Mouse (Mus musculus): Measurements from ENCODE around the gene Ube2l6. TPM values are rescaled to one million over a fixed set of nuclear protein-coding genes. Genes with fewer than 3 reads are reported as not detected.
A peak's percentile ranks its signal among the peaks of the same experiment; 100 is the strongest.

Gene Ube2l6
- total RNA-seq, 2 experiments from 2014 or later = 30.0 to 33.2 TPM

- no peak for DNase-seq
These were observed 39.9 kb downstream of the Ube2l6 start, which contains the start of gene Slc43a1 for GRCm38 (mm10) chr2:84838593-84838949. Gene Slc43a1, plus strand, starts transcription at chr2:84838850.

GRCm38 (mm10) chr2:84838993-84839980, 40.7 kb downstream of the Ube2l6 start:
- peak; percentile 60 to 65 for DNase-seq

GRCm38 (mm10) chr2:84840016-84840747, 41.6 kb downstream of the Ube2l6 start:
- peak; percentile 76 to 77 for DNase-seq

- no peak for DNase-seq
These were observed 42.3 kb downstream of the Ube2l6 start for GRCm38 (mm10) chr2:84840748-84841563.

GRCm38 (mm10) chr2:84841905-84842304, 43.3 kb downstream of the Ube2l6 start:
- no peak for DNase-seq

GRCm38 (mm10) chr2:84843654-84844053, 45.0 kb downstream of the Ube2l6 start:
- no peak for DNase-seq

- DNase-seq = no peak
These were observed 46.6 kb downstream of the Ube2l6 start for GRCm38 (mm10) chr2:84845226-84845625.

GRCm38 (mm10) chr2:84850407-84851129, 51.9 kb downstream of the Ube2l6 start:
- DNase-seq = no peak

GRCm38 (mm10) chr2:84851130-84852040, 52.8 kb downstream of the Ube2l6 start:
- peak; percentile 78 to 90 for DNase-seq

- peak; percentile 57 to 73 for DNase-seq
These were observed 57.1 kb downstream of the Ube2l6 start for GRCm38 (mm10) chr2:84855732-84856131.

- no peak for DNase-seq
These were observed 59.9 kb downstream of the Ube2l6 start for GRCm38 (mm10) chr2:84858551-84858950.

Other genes with a start within 250 kb of the Ube2l6 start
- 10 to 100 TPM; 53.6 to 63.9 TPM for gene Ctnnd1, start 148.1 kb upstream of the Ube2l6 start, total RNA-seq (2021)
- not detected for gene Btbd18, start 139.7 kb upstream of the Ube2l6 start, total RNA-seq (2021)
- 10 to 100 TPM; 22.7 to 29.2 TPM for gene Selenoh, start 128.1 kb upstream of the Ube2l6 start, total RNA-seq (2021)
- gene Gm28635, start 120.8 kb upstream of the Ube2l6 start, total RNA-seq (2021) = 10 to 100 TPM in 1 of 2 experiments, 1 to 10 TPM in 1; 5.4 to 10.0 TPM
- 10 to 100 TPM; 14.7 to 15.2 TPM for gene Med19, start 120.4 kb upstream of the Ube2l6 start, total RNA-seq (2021)
- gene Tmx2, start 119.7 kb upstream of the Ube2l6 start, total RNA-seq (2021) = 100 to 1,000 TPM; 114 to 150 TPM
- 10 to 100 TPM; 63.2 to 64.3 TPM for gene Zdhhc5, start 83.6 kb upstream of the Ube2l6 start, total RNA-seq (2021)
- gene Clp1, start 71.5 kb upstream of the Ube2l6 start, total RNA-seq (2021) = 1 to 10 TPM; 4.3 to 4.4 TPM
- under 1 TPM; 0.20 to 0.23 TPM for gene Ypel4, start 64.8 kb upstream of the Ube2l6 start, total RNA-seq (2021)
- gene Gm19426, start 55.2 kb upstream of the Ube2l6 start, total RNA-seq (2021) = 1 to 10 TPM in 1 of 2 experiments, under 1 TPM in 1; 0.98 to 1.7 TPM
- 10 to 100 TPM; 64.0 to 71.6 TPM for gene Serping1, start 23.4 kb upstream of the Ube2l6 start, total RNA-seq (2021)
- gene Smtnl1, start 23.8 kb downstream of the Ube2l6 start, total RNA-seq (2021) = not detected
- gene Timm10, start 28.2 kb downstream of the Ube2l6 start, total RNA-seq (2021) = 100 to 1,000 TPM; 109 to 146 TPM
- gene Slc43a1, start 40.0 kb downstream of the Ube2l6 start, total RNA-seq (2021) = 1 to 10 TPM; 2.6 to 3.3 TPM
- gene Rtn4rl2, start 87.9 kb downstream of the Ube2l6 start, total RNA-seq (2021) = 1 to 10 TPM; 3.0 to 3.5 TPM
- gene Slc43a3, start 137.8 kb downstream of the Ube2l6 start, total RNA-seq (2021) = 10 to 100 TPM; 65.4 to 72.8 TPM
- not detected for gene Prg2, start 181.6 kb downstream of the Ube2l6 start, total RNA-seq (2021)
- gene Prg3, start 189.4 kb downstream of the Ube2l6 start, total RNA-seq (2021) = not detected
- gene Ssrp1, start 238.4 kb downstream of the Ube2l6 start, total RNA-seq (2021) = 10 to 100 TPM; 36.7 to 43.5 TPM
- gene P2rx3, start 238.6 kb downstream of the Ube2l6 start, total RNA-seq (2021) = under 1 TPM; 0.20 to 0.44 TPM
- 10 to 100 TPM; 48.1 to 51.2 TPM for gene Tnks1bp1, start 249.2 kb downstream of the Ube2l6 start, total RNA-seq (2021)

Data from heart, adult 18-20 months (tissue).